Mouse (Mus musculus): ENCODE measurements at regions not wholly inside any gene's neighbourhood (a gene's known extent, or its start where the extent isn't known, plus 50 kb on each side); places are given as distances from the start of the nearest gene placed in this dataset.

GRCm38 (mm10) chr3:156208420-156208819 is 353.2 kb upstream of the Negr1 start:
- no peaks in the 10 kb centered on the region for H3K27me3 ChIP-seq (ENCODE audit: insufficient read depth, low read length)
- TF ChIP-seq CTCF (IDR thresholded peaks at IDR 0.05; ENCODE audit: low read depth) (no peak), EP300 (IDR thresholded peaks at IDR 0.05; ENCODE audit: low read depth) (no peak)
- H3K27ac ChIP-seq (ENCODE audit: low read depth): no peak overlapping the region
- no peak overlapping the region for H3K9ac ChIP-seq (replicated peaks)
- no peaks in the 10 kb centered on the region for H3K9me3 ChIP-seq (ENCODE audit: low read length)
- no peak for ATAC-seq
- no peak overlapping the region for H3K4me3 ChIP-seq (ENCODE audit: low read depth, low read length)
- no peaks in the 10 kb centered on the region for H3K36me3 ChIP-seq (replicated peaks; ENCODE audit: insufficient read depth, low read length)
- H3K4me1 ChIP-seq (ENCODE audit: insufficient read depth): no peaks in the 10 kb centered on the region
- DNase-seq: no peak
- 17% methylated on average over 1 of the region's 1 CpGs for WGBS (ENCODE audit: insufficient replicate concordance)
- H3K4me2 ChIP-seq (ENCODE audit: low read depth, low read length): no peak overlapping the region

- no peak overlapping the region for H3K27ac ChIP-seq (ENCODE audit: low read depth)
- no peaks in the 10 kb centered on the region for H3K36me3 ChIP-seq (replicated peaks; ENCODE audit: insufficient read depth, low read length)
- WGBS (ENCODE audit: insufficient replicate concordance): 75% methylated on average over 4 of the region's 4 CpGs
- no peaks in the 10 kb centered on the region for H3K9me3 ChIP-seq (ENCODE audit: low read length)
- no peaks in the 10 kb centered on the region for H3K4me1 ChIP-seq (ENCODE audit: insufficient read depth)
- no peak overlapping the region for H3K4me3 ChIP-seq (ENCODE audit: low read depth, low read length)
- TF ChIP-seq CTCF (IDR thresholded peaks at IDR 0.05; ENCODE audit: low read depth) (no peak), EP300 (IDR thresholded peaks at IDR 0.05; ENCODE audit: low read depth) (no peak)
- H3K9ac ChIP-seq (replicated peaks): no peak overlapping the region
- no peak for DNase-seq
- H3K27me3 ChIP-seq (ENCODE audit: insufficient read depth, low read length): no peaks in the 10 kb centered on the region
- no peak overlapping the region for H3K4me2 ChIP-seq (ENCODE audit: low read depth, low read length)
- no peak for ATAC-seq
Observed at GRCm38 (mm10) chr3:156210827-156211226, 350.8 kb upstream of the Negr1 start.

GRCm38 (mm10) chr3:156214823-156215222 is 346.8 kb upstream of the Negr1 start:
- ATAC-seq (no peak), DNase-seq (no peak)
- no peaks in the 10 kb centered on the region for H3K4me1 ChIP-seq (ENCODE audit: insufficient read depth)
- 52% methylated on average over 1 of the region's 1 CpGs for WGBS (ENCODE audit: insufficient replicate concordance)
- H3K36me3 ChIP-seq (replicated peaks; ENCODE audit: insufficient read depth, low read length): no peaks in the 10 kb centered on the region
- no peak overlapping the region for H3K4me3 ChIP-seq (ENCODE audit: low read depth, low read length)
- H3K27ac ChIP-seq (ENCODE audit: low read depth): no peak overlapping the region
- H3K4me2 ChIP-seq (ENCODE audit: low read depth, low read length): no peak overlapping the region
- no peak overlapping the region for H3K9ac ChIP-seq (replicated peaks)
- H3K27me3 ChIP-seq (ENCODE audit: insufficient read depth, low read length): no peaks in the 10 kb centered on the region
- no peaks in the 10 kb centered on the region for H3K9me3 ChIP-seq (ENCODE audit: low read length)
- TF ChIP-seq EP300 (IDR thresholded peaks at IDR 0.05; ENCODE audit: low read depth) (no peak), CTCF (IDR thresholded peaks at IDR 0.05; ENCODE audit: low read depth) (no peak)

- H3K27me3 ChIP-seq (ENCODE audit: insufficient read depth, low read length): no peaks in the 10 kb centered on the region
- H3K4me2 ChIP-seq (ENCODE audit: low read depth, low read length): no peak overlapping the region
- WGBS (ENCODE audit: insufficient replicate concordance): 67% methylated on average over 2 of the region's 2 CpGs
- no peaks in the 10 kb centered on the region for H3K4me1 ChIP-seq (ENCODE audit: insufficient read depth)
- DNase-seq: no peak
- no peak overlapping the region for H3K27ac ChIP-seq (ENCODE audit: low read depth)
- TF ChIP-seq CTCF (IDR thresholded peaks at IDR 0.05; ENCODE audit: low read depth): no peak
- H3K36me3 ChIP-seq (replicated peaks; ENCODE audit: insufficient read depth, low read length): no peaks in the 10 kb centered on the region
- no peak overlapping the region for H3K4me3 ChIP-seq (ENCODE audit: low read depth, low read length)
- H3K9me3 ChIP-seq (ENCODE audit: low read length): no peaks in the 10 kb centered on the region
- H3K9ac ChIP-seq (replicated peaks): no peak overlapping the region
- ATAC-seq: no peak
Observed at GRCm38 (mm10) chr3:156232111-156232510, 329.5 kb upstream of the Negr1 start.

- no peak for ATAC-seq
- Histone ChIP-seq H3K4me3 (ENCODE audit: low read depth, low read length) (no peak overlapping the region), H3K36me3 (replicated peaks; ENCODE audit: insufficient read depth, low read length) (no peaks in the 10 kb centered on the region), H3K9ac (replicated peaks) (no peak overlapping the region), H3K27me3 (ENCODE audit: insufficient read depth, low read length) (no peaks in the 10 kb centered on the region), H3K9me3 (ENCODE audit: low read length) (no peaks in the 10 kb centered on the region), H3K4me1 (ENCODE audit: insufficient read depth) (no peaks in the 10 kb centered on the region), H3K27ac (ENCODE audit: low read depth) (no peak overlapping the region), H3K4me2 (ENCODE audit: low read depth, low read length) (no peak overlapping the region)
- no peak for TF ChIP-seq EP300 (IDR thresholded peaks at IDR 0.05; ENCODE audit: low read depth)
- no peak for TF ChIP-seq CTCF (IDR thresholded peaks at IDR 0.05; ENCODE audit: low read depth)
- DNase-seq: no peak
- 47% methylated on average over 4 of the region's 4 CpGs for WGBS (ENCODE audit: insufficient replicate concordance)
Observed at GRCm38 (mm10) chr3:156235955-156236354, 325.6 kb upstream of the Negr1 start.

GRCm38 (mm10) chr3:156252256-156252861 is 309.2 kb upstream of the Negr1 start:
- no peaks in the 10 kb centered on the region for H3K9me3 ChIP-seq (ENCODE audit: low read length)
- no peak for ATAC-seq
- no peaks in the 10 kb centered on the region for H3K36me3 ChIP-seq (replicated peaks; ENCODE audit: insufficient read depth, low read length)
- 76% methylated on average over 6 of the region's 6 CpGs for WGBS (ENCODE audit: insufficient replicate concordance)
- no peak for TF ChIP-seq EP300 (IDR thresholded peaks at IDR 0.05; ENCODE audit: low read depth)
- TF ChIP-seq CTCF (IDR thresholded peaks at IDR 0.05; ENCODE audit: low read depth): no peak
- no peaks in the 10 kb centered on the region for H3K4me1 ChIP-seq (ENCODE audit: insufficient read depth)
- H3K27me3 ChIP-seq (ENCODE audit: insufficient read depth, low read length): no peaks in the 10 kb centered on the region
- H3K9ac ChIP-seq (replicated peaks): no peak overlapping the region
- no peak overlapping the region for H3K27ac ChIP-seq (ENCODE audit: low read depth)
- no peak for DNase-seq
- H3K4me2 ChIP-seq (ENCODE audit: low read depth, low read length): no peak overlapping the region
- no peak overlapping the region for H3K4me3 ChIP-seq (ENCODE audit: low read depth, low read length)

Measured in liver, postnatal 0 days (tissue).